Mouse (Mus musculus) lung, postnatal 0 days (tissue): ENCODE results near the gene Cgnl1.

ENCODE experiments used
- CTCF ChIP-seq: IDR thresholded peaks from 2 replicates; pipeline ENCODE4 v1.5.1; 2016; ENCODE audit warnings: antibody characterized with exemption, mild to moderate bottlenecking
- EP300 ChIP-seq: IDR thresholded peaks from 2 replicates; pipeline ENCODE4 v1.6.1; 2016; ENCODE audit warnings: antibody characterized with exemption, mild to moderate bottlenecking, control low read depth

DNA sequence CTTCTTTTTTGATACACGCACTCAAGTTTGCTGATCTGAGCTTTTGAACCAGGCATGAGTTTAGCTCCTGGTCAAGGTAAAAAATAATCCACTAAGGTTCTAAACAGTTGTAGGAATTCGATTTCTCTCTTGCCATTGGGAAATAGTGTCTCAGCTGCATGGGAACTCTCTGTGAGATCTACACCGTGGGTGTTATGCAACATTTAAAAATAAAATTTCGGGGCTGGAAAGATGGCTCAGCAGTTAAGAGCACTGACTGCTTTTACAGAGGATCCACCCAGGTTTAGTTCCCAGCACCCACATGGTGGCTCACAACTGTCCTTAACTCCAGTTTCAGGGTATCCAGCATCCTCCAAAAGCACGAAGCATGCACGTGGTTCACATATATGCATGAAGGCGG is 47.1 kb upstream of the Cgnl1 start:
- TF ChIP-seq CTCF (no peak), EP300 (no peak)
